Mouse (Mus musculus): ENCODE results near the gene Retsat. TPM values are rescaled to one million over a fixed set of nuclear protein-coding genes. Genes with fewer than 3 reads are reported as not detected.

The Retsat gene
- polyA plus RNA-seq, 1 experiment from 2014 or later, result 18.1 TPM

DNA sequence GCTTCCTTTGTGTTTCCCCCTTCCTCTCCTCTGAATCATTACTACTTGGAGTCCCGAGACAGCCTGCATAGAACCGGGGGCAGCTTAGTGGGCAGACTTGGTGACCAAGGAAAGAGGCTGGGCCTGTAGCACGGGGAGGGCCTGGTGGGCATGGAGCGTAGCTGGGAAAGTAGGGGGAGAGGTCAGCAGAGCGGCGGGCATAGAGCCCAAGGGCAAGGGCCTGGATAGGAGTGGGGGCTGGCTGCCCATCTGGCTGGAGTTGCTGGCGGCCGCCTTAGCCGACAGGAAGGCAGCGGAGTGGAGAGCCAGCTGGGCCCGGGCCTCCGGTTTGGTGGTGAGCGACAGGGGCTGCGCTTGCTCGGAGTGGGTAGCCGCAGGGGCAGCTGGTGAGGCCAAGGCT, 29.0 kb downstream of the Retsat start:
- Histone ChIP-seq H3K4me2 (replicated peaks) (no peak overlapping the region), H3K36me3 (peaks cover 70% of the 10 kb centered on the region), H3K4me3 (replicated peaks) (no peak overlapping the region), H3K27ac (replicated peaks) (no peak overlapping the region), H3K27me3 (no peaks in the 10 kb centered on the region), H3K4me1 (no peaks in the 10 kb centered on the region), H3K9ac (no peak overlapping the region), H3K9me3 (replicated peaks) (no peaks in the 10 kb centered on the region)
- WGBS, result 91% methylated on average over 16 of the region's 16 CpGs
- no peak for ATAC-seq (ENCODE audit: insufficient number of reproducible peaks, low FRiP score, low TSS enrichment, low read depth)

DNA sequence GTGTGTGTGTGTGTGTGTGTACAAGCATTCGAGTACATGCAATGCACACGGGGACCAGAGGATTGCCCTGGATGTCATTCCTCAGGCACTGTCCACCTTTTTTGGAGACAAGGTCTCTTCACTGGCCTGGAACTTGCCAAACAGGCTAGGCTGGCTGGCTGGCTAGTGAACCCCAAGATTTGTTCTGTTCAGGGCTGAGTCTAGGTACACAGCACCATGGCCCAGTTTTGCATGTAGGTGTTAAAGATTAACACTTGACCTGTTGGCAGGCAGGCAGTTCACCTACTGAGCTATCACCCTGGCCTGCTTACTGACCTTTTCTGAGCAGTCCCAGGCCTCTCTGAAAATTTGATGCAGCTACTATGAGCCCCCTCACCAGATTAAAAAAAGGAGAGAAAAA, 32.1 kb downstream of the Retsat start:
- no peaks in the 10 kb centered on the region for H3K4me1 ChIP-seq
- no peak overlapping the region for H3K27ac ChIP-seq (replicated peaks)
- H3K27me3 ChIP-seq, result no peaks in the 10 kb centered on the region
- H3K4me2 ChIP-seq (replicated peaks), result no peak overlapping the region
- peaks cover 82% of the 10 kb centered on the region for H3K36me3 ChIP-seq
- no peak overlapping the region for H3K9ac ChIP-seq
- WGBS, result 97% methylated on average over 2 of the region's 2 CpGs
- no peak for ATAC-seq (ENCODE audit: insufficient number of reproducible peaks, low FRiP score, low TSS enrichment, low read depth)
- H3K4me3 ChIP-seq (replicated peaks), result no peak overlapping the region
- no peaks in the 10 kb centered on the region for H3K9me3 ChIP-seq (replicated peaks)

DNA sequence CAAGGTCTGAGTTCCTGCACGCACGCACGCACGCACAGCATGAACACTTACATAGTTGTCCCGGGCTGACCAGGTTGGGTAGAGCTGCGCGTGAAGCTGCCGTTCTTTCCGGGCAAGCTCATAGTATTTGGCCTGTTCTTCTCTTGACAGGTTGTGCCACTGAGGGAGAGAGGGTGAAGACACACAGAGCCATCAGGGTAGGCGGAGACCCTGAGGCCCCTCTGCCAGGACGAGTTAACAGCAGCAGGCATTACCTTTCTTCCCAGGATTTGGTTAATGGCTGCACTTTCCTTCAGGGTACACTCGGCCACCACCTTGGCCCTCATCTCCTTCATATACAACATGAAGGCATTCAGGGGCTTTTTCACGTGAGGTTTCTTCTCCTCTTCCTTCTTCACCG, 32.7 kb downstream of the Retsat start:
- H3K9me3 ChIP-seq (replicated peaks), result no peaks in the 10 kb centered on the region
- H3K27ac ChIP-seq (replicated peaks), result no peak overlapping the region
- no peaks in the 10 kb centered on the region for H3K27me3 ChIP-seq
- no peak overlapping the region for H3K4me2 ChIP-seq (replicated peaks)
- H3K4me3 ChIP-seq (replicated peaks), result no peak overlapping the region
- 0 out of 2 replicates have a peak, but pooled peaks cover 2% of the 10 kb centered on the region for H3K4me1 ChIP-seq
- no peak overlapping the region for H3K9ac ChIP-seq
- WGBS, result 92% methylated on average over 14 of the region's 14 CpGs
- ATAC-seq (ENCODE audit: insufficient number of reproducible peaks, low FRiP score, low TSS enrichment, low read depth), result no peak
- H3K36me3 ChIP-seq, result peaks cover 80% of the 10 kb centered on the region

DNA sequence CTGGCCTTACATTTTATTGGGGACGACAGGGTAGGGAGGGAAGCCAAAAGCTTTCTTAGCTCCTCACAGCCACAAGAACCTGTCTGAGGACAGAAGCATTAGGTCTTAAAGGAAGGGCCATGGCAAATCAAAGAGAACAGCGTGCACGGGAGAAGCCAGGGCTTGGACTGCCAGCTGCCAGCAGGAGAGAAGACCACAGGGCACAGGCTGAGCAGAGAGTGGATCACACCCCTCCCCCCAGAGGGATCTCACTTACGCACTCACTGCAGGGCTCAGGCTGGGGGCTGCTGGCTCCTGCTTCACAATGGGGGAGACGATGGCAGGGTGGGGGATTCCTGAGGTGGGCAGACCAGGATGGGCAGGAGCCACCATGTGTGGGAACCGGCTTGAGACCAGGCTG, 33.4 kb downstream of the Retsat start:
- 0 out of 2 replicates have a peak, but pooled peaks have one; percentile 25 for ATAC-seq (ENCODE audit: insufficient number of reproducible peaks, low FRiP score, low TSS enrichment, low read depth)
- H3K9me3 ChIP-seq (replicated peaks), result no peaks in the 10 kb centered on the region
- H3K4me3 ChIP-seq (replicated peaks), result no peak overlapping the region
- H3K4me1 ChIP-seq, result peaks cover 9% of the 10 kb centered on the region; the same call in 1 of the 2 replicates
- no peak overlapping the region for H3K9ac ChIP-seq
- H3K36me3 ChIP-seq, result peaks cover 73% of the 10 kb centered on the region
- H3K4me2 ChIP-seq (replicated peaks), result no peak overlapping the region
- no peak overlapping the region for H3K27ac ChIP-seq (replicated peaks)
- WGBS, result 76% methylated on average over 6 of the region's 6 CpGs
- no peaks in the 10 kb centered on the region for H3K27me3 ChIP-seq

DNA sequence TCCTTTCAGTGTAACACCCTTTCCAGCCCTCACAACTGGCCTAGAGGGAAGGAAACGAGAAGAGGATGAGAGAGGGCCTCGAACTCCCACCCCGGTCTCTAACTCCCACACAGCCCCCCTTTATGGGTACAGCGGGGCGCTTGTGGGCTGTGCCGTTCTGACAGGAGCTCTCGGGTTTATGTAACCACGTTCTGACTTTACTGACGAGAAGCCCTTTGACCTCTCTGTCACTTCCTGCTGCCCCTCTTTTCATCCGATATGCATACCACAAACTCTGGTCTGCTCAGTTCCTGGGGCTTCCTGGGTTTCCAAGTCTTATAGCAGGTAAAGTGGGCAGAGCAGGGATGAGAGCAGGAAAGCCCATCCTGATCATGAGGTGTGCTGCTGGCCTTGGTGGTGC, 36.0 kb downstream of the Retsat start:
- Histone ChIP-seq H3K9ac (no peak overlapping the region), H3K4me3 (replicated peaks) (no peak overlapping the region), H3K36me3 (peaks cover 49% of the 10 kb centered on the region), H3K9me3 (replicated peaks) (no peaks in the 10 kb centered on the region), H3K4me2 (replicated peaks) (no peak overlapping the region), H3K27ac (replicated peaks) (no peak overlapping the region), H3K4me1 (peaks cover 10% of the 10 kb centered on the region; the same call in 1 of the 2 replicates), H3K27me3 (no peaks in the 10 kb centered on the region)
- no peak for ATAC-seq (ENCODE audit: insufficient number of reproducible peaks, low FRiP score, low TSS enrichment, low read depth)
- 68% methylated on average over 10 of the region's 10 CpGs for WGBS

DNA sequence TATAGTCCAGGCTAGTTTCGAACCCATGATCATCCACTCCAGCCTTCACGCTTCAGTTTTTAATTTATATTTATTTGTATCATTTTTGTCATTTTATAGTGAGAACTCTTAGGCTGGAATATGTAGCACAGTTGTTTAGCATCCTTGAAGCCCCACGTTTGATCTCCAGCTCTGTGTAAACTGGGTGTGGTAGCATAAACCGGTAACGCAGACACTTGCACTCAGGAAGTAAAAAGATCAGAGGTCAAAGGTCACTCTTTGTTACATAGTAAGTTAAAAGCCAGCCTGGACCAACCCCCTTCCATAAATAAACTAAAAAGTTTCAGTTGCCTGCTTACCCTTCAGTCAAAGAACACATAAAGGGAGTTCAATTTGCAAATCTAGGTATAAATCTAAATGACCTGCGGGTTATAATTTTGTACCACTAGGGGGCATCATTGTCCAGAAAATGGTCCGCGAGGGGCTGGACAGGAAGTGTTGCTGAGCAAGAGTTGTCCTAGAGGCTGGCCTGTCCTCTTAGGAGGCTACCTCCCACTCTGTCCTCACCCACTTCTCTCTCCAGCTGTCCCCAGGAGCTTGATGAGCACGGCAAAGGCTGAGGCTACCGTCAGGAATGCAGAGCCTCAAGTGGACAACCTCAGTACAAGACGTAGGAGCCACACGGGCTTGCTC, 37.6 kb downstream of the Retsat start:
- 41% methylated on average over 12 of the region's 12 CpGs for WGBS
- H3K27me3 ChIP-seq, result no peaks in the 10 kb centered on the region
- H3K4me3 ChIP-seq (replicated peaks), result no peak overlapping the region
- no peak for ATAC-seq (ENCODE audit: insufficient number of reproducible peaks, low FRiP score, low TSS enrichment, low read depth)
- no peak overlapping the region for H3K4me2 ChIP-seq (replicated peaks)
- no peaks in the 10 kb centered on the region for H3K9me3 ChIP-seq (replicated peaks)
- H3K27ac ChIP-seq (replicated peaks), result no peak overlapping the region
- peaks cover 33% of the 10 kb centered on the region for H3K36me3 ChIP-seq
- H3K4me1 ChIP-seq, result peaks cover 10% of the 10 kb centered on the region; the same call in 1 of the 2 replicates
- H3K9ac ChIP-seq, result no peak overlapping the region

DNA sequence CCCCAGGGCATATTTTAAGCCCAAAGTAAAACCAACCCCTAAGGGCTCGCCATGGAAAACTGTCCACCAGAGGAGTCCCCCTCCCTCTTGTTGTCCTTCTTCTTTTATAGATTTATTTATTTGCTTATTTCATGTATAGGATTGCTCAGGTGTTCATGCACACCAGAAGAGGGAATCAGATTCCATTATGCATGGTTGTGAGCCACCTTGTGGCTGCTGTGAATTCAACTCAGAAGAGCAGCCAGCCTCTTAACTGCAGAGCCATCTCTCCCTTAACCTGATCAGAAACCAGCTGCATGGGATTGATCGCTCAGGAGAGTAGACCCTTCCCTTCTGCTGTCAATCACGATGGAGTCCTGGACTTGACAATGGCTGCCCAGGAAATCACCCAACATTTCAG, 38.7 kb downstream of the Retsat start:
- Histone ChIP-seq H3K4me2 (replicated peaks) (no peak overlapping the region), H3K4me1 (peaks cover 10% of the 10 kb centered on the region; the same call in 1 of the 2 replicates), H3K9ac (no peak overlapping the region), H3K4me3 (replicated peaks) (no peak overlapping the region), H3K36me3 (peaks cover 25% of the 10 kb centered on the region), H3K9me3 (replicated peaks) (no peaks in the 10 kb centered on the region), H3K27ac (replicated peaks) (no peak overlapping the region), H3K27me3 (no peaks in the 10 kb centered on the region)
- 73% methylated on average over 3 of the region's 3 CpGs for WGBS
- ATAC-seq (ENCODE audit: insufficient number of reproducible peaks, low FRiP score, low TSS enrichment, low read depth), result no peak

DNA sequence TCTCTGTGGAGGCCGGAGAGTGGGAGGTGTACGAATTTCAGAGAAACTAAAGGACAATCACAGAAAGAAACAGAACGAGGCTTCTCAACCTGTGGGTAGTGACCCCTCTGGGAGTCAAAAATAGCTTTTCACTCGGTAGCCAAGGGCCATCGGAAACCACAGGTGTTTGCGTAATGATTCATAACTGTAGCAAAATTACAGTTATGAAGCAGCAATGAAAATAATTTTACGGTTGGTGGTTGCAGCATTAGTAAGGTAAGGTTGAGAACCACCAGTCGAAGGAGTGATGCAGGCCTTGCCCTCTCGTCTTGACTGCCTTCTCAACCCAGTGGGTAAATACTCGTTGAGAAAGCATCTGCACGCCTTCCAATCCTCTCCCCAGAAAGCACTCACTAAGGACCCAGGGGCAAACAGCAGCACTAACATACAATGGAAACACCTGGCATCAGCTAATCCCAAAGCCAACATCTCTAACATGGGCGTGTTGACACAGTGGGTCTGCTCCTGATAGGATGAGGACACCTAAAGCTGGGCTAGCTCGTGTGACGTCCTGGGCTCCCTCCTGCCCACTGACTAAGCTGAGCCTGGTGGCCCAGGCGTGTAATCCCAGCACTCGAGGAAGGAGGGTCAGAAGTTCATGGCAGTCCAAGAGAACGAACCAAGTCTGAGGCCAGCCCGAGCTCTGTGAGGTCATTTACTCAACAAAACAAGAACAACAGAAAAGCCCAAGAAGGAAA, 43.1 kb downstream of the Retsat start:
- no peak for ATAC-seq (ENCODE audit: insufficient number of reproducible peaks, low FRiP score, low TSS enrichment, low read depth)
- WGBS, result 77% methylated on average over 18 of the region's 18 CpGs
- Histone ChIP-seq H3K4me1 (peaks cover 4% of the 10 kb centered on the region; the same call in 1 of the 2 replicates), H3K4me2 (replicated peaks) (no peak overlapping the region), H3K4me3 (replicated peaks) (no peak overlapping the region), H3K9ac (no peak overlapping the region), H3K9me3 (replicated peaks) (no peaks in the 10 kb centered on the region), H3K36me3 (0 out of 2 replicates have a peak, but pooled peaks cover 2% of the 10 kb centered on the region), H3K27ac (replicated peaks) (no peak overlapping the region), H3K27me3 (no peaks in the 10 kb centered on the region)

DNA sequence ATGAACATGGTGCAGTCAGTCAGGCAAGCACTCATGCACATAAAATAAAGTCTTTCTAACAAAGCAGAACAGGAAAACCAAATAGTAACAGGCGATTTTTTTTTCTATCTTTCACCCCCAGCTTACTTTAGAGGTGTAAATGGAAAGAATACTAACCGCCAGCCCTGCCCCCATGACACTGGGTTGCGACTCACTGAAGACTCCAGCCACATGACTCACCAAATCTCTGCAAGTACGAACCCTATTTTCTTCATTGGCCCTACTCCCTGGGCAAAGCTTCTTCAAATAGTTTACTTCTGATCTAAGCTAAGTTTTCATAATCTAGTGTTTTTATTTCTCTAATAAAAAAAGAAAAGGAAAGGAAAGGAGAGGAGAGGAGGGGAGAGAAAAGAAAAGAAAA, 46.3 kb downstream of the Retsat start:
- H3K27me3 ChIP-seq, result no peaks in the 10 kb centered on the region
- H3K4me1 ChIP-seq, result peaks cover 24% of the 10 kb centered on the region
- no peak for ATAC-seq (ENCODE audit: insufficient number of reproducible peaks, low FRiP score, low TSS enrichment, low read depth)
- H3K9ac ChIP-seq, result no peak overlapping the region
- no peak overlapping the region for H3K4me2 ChIP-seq (replicated peaks)
- H3K9me3 ChIP-seq (replicated peaks), result no peaks in the 10 kb centered on the region
- no peak overlapping the region for H3K27ac ChIP-seq (replicated peaks)
- no peak overlapping the region for H3K4me3 ChIP-seq (replicated peaks)
- peaks cover 8% of the 10 kb centered on the region; the same call in 1 of the 2 replicates for H3K36me3 ChIP-seq
- WGBS, result 73% methylated on average over 4 of the region's 4 CpGs

DNA sequence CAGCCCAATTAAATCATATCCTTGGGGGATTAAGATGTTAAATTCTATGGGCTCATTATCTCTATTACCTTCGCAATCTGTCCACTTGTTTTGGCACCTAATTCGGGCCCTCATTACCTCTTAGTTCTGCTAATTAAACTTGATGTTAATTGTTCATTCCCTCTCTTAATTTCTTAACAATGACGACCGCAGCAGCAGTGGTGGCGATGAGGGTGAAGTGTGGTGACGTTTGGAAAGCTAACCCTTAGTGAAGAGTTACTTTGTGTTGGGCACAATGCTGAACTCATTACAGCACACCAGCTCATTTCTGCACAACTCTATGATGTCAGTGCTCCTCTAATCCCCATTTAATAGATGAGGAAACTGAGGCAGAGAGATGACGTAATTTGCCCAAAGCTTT, 47.1 kb downstream of the Retsat start:
- H3K4me2 ChIP-seq (replicated peaks), result no peak overlapping the region
- no peak for ATAC-seq (ENCODE audit: insufficient number of reproducible peaks, low FRiP score, low TSS enrichment, low read depth)
- no peak overlapping the region for H3K4me3 ChIP-seq (replicated peaks)
- H3K27ac ChIP-seq (replicated peaks), result no peak overlapping the region
- H3K9me3 ChIP-seq (replicated peaks), result no peaks in the 10 kb centered on the region
- H3K27me3 ChIP-seq, result no peaks in the 10 kb centered on the region
- peaks cover 29% of the 10 kb centered on the region for H3K4me1 ChIP-seq
- H3K9ac ChIP-seq, result no peak overlapping the region
- peaks cover 8% of the 10 kb centered on the region; the same call in 1 of the 2 replicates for H3K36me3 ChIP-seq
- 69% methylated on average over 7 of the region's 7 CpGs for WGBS

DNA sequence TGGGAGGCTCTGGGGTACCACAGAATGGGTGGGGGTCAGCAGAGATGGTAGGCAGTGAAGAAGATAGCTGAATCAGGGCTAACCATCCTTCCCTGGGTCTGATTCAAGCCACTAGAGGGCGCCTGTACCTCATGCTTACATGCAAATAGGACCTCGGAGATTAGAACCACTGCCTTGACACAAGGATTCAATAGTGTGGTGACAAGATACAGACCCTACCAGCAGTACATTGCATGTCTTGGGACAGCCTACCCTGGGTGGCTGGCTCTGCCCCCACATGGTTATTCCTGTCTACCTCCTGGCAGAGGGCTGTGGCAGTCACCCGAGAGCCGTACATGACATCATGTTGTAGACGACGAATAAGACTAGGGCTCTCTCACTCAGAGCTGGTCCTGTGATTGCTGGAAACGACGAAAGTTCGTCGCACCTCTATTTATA, 49.1 kb downstream of the Retsat start:
- Histone ChIP-seq H3K27me3 (no peaks in the 10 kb centered on the region), H3K4me2 (replicated peaks) (no peak overlapping the region), H3K9me3 (replicated peaks) (no peaks in the 10 kb centered on the region), H3K9ac (no peak overlapping the region), H3K27ac (replicated peaks) (peak overlapping the region; percentile 58), H3K36me3 (peaks cover 6% of the 10 kb centered on the region; the same call in 1 of the 2 replicates), H3K4me3 (replicated peaks) (no peak overlapping the region), H3K4me1 (peaks cover 47% of the 10 kb centered on the region)
- ATAC-seq (ENCODE audit: insufficient number of reproducible peaks, low FRiP score, low TSS enrichment, low read depth), result peak; percentile 21; the same call in 1 of the 2 replicates
- 34% methylated on average over 10 of the region's 10 CpGs for WGBS

Measured in embryonic facial prominence, embryonic 15.5 days (tissue).